Mouse (Mus musculus) ES-Bruce4 (cell line): ENCODE data around the gene H1f0.

Experiments used
- CTCF ChIP-seq: IDR thresholded peaks from one replicate; pipeline ENCODE4 v1.8.1; 2011; ENCODE audit warnings: low read depth, low read length
- EP300 ChIP-seq: IDR thresholded peaks from 2 replicates; pipeline ENCODE4 v1.6.1; 2011; ENCODE audit warnings: low read depth, low read length; ENCODE audit not compliant: insufficient read depth
- POLR2A ChIP-seq: IDR thresholded peaks from one replicate; pipeline ENCODE4 v1.8.1; 2011; ENCODE audit warnings: low read length; ENCODE audit not compliant: insufficient read depth

GRCm38 (mm10) chr15:79074913-79075532, 46.8 kb downstream of the H1f0 start, which contains the start of gene Eif3l:
- no peak for TF ChIP-seq CTCF
- no peak for TF ChIP-seq POLR2A
- TF ChIP-seq EP300, result no peak
